Mouse (Mus musculus) right cerebral cortex, postnatal 36 days (tissue): ENCODE measurements around the gene Ablim1.
A peak's percentile ranks its signal among the peaks of the same experiment; 100 is the strongest.

Experiments
- DNase-seq, 2 experiments: peaks; one replicate each; pipeline ENCODE4 v3.0.0; 2022; ENCODE audit warnings: low spot score in 2 of 2, mixed read lengths in 1 of 2

The Ablim1 gene

GRCm38 (mm10) chr19:57013271-57013677 lies 301.4 kb downstream of the Ablim1 start:
- no peak for DNase-seq

GRCm38 (mm10) chr19:57012068-57012467 lies 302.7 kb downstream of the Ablim1 start:
- DNase-seq = no peak

GRCm38 (mm10) chr19:57010064-57010463 lies 304.7 kb downstream of the Ablim1 start:
- DNase-seq = no peak

DNA sequence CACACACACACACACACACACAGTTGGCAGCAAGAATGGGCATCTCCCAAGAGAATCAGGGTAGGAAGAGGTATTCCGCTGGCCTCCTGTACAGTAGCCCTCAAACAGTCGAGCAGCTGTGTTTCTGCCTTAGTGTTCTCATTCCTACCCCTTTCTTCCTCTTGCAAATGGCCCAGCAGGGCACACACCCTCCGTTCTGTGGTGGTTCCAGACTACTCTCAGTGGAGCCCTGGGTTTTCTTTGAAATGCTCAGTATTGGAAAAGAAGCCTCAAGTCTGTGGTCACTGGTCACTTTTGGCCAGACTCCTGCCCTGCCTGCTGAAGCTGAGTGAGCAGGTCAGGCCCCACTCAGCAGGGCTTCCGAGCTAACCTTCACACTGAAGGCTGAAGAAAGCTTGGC lies 305.1 kb downstream of the Ablim1 start:
- DNase-seq = no peak

- DNase-seq = no peak
Measured at GRCm38 (mm10) chr19:57007781-57008710, 306.7 kb downstream of the Ablim1 start, which contains the start of gene Afap1l2. Gene Afap1l2, minus strand, starts transcription at chr19:57008228.

- peak in 1 of 2 experiments; percentile 38 for DNase-seq
Measured at GRCm38 (mm10) chr19:57007291-57007690, 307.4 kb downstream of the Ablim1 start.

GRCm38 (mm10) chr19:57006841-57007240 lies 307.9 kb downstream of the Ablim1 start:
- DNase-seq = no peak

- DNase-seq = no peak
Measured at GRCm38 (mm10) chr19:57005062-57005461, 309.7 kb downstream of the Ablim1 start.

GRCm38 (mm10) chr19:57003460-57003810 lies 311.3 kb downstream of the Ablim1 start:
- DNase-seq = no peak

- no peak for DNase-seq
Measured at GRCm38 (mm10) chr19:57002741-57003459, 311.8 kb downstream of the Ablim1 start.

GRCm38 (mm10) chr19:57001926-57002325 lies 312.8 kb downstream of the Ablim1 start:
- no peak for DNase-seq

DNA sequence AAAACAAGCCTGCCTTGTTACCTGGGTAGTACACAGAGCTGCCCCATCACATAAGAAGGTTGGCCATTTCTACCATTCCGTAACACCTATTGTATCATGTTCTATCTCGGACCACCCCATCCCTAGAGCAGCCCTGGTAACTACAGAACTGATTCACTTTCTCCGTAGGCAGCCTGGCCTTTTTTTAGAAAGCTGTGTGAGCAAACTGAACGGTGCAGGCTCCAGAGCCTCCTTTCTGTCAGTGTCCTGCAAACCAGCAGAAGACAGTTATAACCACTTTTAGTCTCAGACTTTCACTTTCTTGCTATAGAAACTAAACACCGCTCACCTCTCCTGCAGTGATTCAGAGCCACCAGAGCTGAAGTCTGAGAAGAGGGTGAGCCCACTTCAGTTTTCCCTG lies 314.1 kb downstream of the Ablim1 start:
- no peak for DNase-seq

DNA sequence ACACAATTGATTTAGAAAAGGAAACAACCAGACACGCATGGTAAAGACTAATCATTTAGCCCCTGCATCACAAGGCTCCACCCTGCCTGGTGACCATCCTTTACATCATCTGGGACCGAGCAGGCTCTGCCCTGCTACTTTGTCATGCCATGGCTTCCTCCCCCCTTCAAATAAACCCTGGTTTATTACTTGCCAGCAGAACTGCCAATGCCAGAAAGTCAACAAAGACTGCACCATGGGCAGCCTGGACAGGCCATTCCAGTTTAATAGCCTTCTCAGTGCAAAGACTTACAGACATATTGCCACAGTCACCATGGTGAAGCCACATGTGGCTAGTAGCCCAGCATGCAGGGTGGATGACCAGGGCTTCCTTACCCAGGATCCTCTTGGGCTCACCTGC lies 314.9 kb downstream of the Ablim1 start:
- no peak for DNase-seq

- no peak for DNase-seq
Measured at GRCm38 (mm10) chr19:56998910-56999309, 315.8 kb downstream of the Ablim1 start.

DNA sequence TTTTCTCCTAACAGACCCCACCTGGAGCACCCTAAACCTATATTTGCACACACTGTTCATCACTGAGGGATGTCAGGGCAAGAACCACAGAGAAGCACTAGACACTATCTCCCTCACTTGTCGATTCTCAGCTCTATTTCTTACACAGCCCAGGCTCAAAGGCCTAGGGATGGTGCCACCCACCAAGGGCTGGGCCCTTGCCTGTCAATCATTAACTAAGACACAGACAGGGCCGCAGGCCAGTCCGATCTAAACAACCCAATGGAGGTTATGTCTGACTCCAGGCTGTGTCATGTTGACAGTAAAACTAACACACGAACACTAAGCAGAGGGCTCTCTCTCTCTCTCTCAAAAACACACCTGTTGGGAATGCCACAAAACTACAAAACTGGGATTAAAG lies 316.4 kb downstream of the Ablim1 start:
- no peak for DNase-seq

GRCm38 (mm10) chr19:56997164-56997599 lies 317.5 kb downstream of the Ablim1 start:
- DNase-seq = no peak

DNA sequence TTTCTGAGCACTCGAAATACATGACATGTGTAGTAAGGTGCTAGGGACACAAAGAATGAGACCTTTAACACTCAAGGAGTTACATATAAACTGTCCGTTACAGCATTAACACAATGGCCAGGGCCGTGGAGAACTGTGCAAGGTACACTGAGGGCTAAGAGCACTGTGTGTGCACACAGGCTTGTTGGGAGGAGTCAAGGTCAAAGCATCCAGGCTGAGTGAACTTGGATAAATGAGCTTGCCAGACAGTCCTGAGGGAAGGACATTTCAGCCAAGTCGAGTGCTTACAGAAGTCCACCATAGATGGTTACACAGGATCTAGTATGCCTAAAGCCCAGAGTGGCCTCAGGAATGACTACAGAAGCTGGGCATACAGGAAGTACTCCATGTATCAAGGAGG lies 319.3 kb downstream of the Ablim1 start:
- no peak for DNase-seq

DNA sequence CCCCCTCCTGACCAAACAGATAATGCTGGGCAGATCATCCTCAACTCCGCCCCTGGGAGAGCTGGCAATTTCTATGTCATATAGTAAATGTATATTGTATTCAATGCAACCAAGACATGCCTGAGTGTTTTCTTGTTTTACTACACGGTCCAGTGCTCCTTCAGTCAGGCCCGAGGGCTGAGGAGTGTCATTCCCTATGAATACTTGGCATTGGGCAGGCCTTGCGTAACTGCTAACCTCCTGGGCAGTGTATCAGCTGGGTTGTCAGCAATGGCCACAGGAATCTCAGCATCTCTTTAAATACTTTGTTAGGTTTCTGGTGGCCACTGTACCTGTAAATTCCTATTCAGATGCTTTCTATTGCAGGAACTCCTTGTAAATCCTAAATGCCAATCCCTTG lies 320.1 kb downstream of the Ablim1 start:
- DNase-seq = no peak

GRCm38 (mm10) chr19:56993763-56994162 lies 321.0 kb downstream of the Ablim1 start:
- DNase-seq = no peak

- no peak for DNase-seq
Measured at GRCm38 (mm10) chr19:56992978-56993545, 321.7 kb downstream of the Ablim1 start.

- DNase-seq = no peak
Measured at GRCm38 (mm10) chr19:56990367-56991111, 324.2 kb downstream of the Ablim1 start.

DNA sequence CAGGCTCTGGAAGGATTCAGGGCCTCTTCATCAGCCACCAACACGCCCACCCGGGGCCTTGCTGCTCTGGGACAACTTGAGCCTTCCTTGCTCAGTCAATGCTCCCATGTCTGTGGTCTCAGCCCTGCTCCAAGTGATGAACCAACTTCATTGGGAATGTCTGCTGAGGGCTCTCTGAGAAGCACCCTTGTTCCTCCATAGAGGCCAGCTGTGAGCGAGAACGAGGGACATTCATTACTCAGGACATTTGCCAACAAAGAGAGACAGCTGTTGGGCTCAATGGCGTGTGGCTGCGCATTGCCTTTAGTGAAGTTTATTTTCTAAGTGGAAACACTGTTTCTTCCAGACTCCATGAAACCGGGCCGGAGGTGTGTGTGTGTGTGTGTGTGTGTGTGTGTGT lies 325.5 kb downstream of the Ablim1 start:
- no peak for DNase-seq
